Mouse (Mus musculus) retina, embryonic 14.5 days (tissue): ENCODE measurements around the gene Elane.

Experiments used
- DNase-seq: peaks from one replicate; pipeline ENCODE4 v3.0.0-alpha.2; 2015; ENCODE audit warnings: low spot score

The Elane gene

GRCm38 (mm10) chr10:79929967-79930825 lies 44.1 kb downstream of the Elane start:
- DNase-seq, result no peak

GRCm38 (mm10) chr10:79930826-79931186 lies 44.8 kb downstream of the Elane start:
- DNase-seq, result no peak

GRCm38 (mm10) chr10:79931797-79932196 lies 45.8 kb downstream of the Elane start:
- no peak for DNase-seq

- DNase-seq, result no peak
Observed at GRCm38 (mm10) chr10:79932736-79933135, 46.7 kb downstream of the Elane start.

- no peak for DNase-seq
Observed at GRCm38 (mm10) chr10:79933145-79933679, 47.2 kb downstream of the Elane start.

GRCm38 (mm10) chr10:79933861-79934260 lies 47.8 kb downstream of the Elane start:
- no peak for DNase-seq

GRCm38 (mm10) chr10:79934272-79934721 lies 48.2 kb downstream of the Elane start:
- no peak for DNase-seq

- DNase-seq, result no peak
Observed at GRCm38 (mm10) chr10:79934794-79935569, 48.9 kb downstream of the Elane start.

- no peak for DNase-seq
Observed at GRCm38 (mm10) chr10:79936284-79936910, 50.4 kb downstream of the Elane start.

GRCm38 (mm10) chr10:79936911-79937441 lies 50.9 kb downstream of the Elane start:
- DNase-seq, result no peak
